Comparison of ENCODE assay signal across 9 mouse cellular contexts in genomic region chr8:124653568-124654475, GRCm38 (mm10). TPM values are rescaled to one million over a fixed set of nuclear protein-coding genes. Genes with fewer than 3 reads are reported as not detected.
A peak's percentile ranks its signal among the peaks of the same experiment; 100 is the strongest.
DNase-seq lines count a peak whose midpoint lies in the region; ATAC-seq and TF ChIP-seq lines count a peak whose summit lies in the region.
"Had no signal": no experiment of that assay in that cellular context is flagged by ENCODE, and none has a peak within 500 bp of the region (broad histone marks: within the 10 kb centered on the region; RNA-seq: fewer than 3 reads in every experiment).

No protein-coding gene starts in this region.

- peak overlapping the region; percentile 6 for H3K9ac ChIP-seq in heart, embryonic 11.5 days (ENCODE audit: low read depth, low read length)

- WGBS in heart, embryonic 11.5 days (ENCODE audit: insufficient replicate concordance): 38% methylated on average over 28 of the region's 28 CpGs
- WGBS in spleen, adult 2 months: 92% methylated on average over 28 of the region's 28 CpGs

- no peak for ATAC-seq in heart, embryonic 11.5 days (replicated peaks; ENCODE audit: insufficient number of reproducible peaks, low FRiP score, low TSS enrichment)

- H3K27ac ChIP-seq in heart, embryonic 11.5 days (ENCODE audit: low read depth, low read length): peak overlapping the region; percentile 78
- 0 out of 2 replicates have a peak overlapping the region, but pooled peaks have one; percentile 36 for H3K27ac ChIP-seq in spleen, adult 2 months (ENCODE audit: insufficient read depth, low read length)

- no peaks in the 10 kb centered on the region for H3K9me3 ChIP-seq in heart, embryonic 11.5 days (replicated peaks; ENCODE audit: control insufficient read depth, low read length)

- TF ChIP-seq POLR2A in spleen, adult 2 months (IDR thresholded peaks at IDR 0.05; ENCODE audit: low read depth, low read length): no peak

- H3K4me2 ChIP-seq in heart, embryonic 11.5 days: peak overlapping the region; percentile 22

- peaks cover 75% of the 10 kb centered on the region for H3K4me1 ChIP-seq in heart, embryonic 11.5 days (ENCODE audit: control insufficient read depth, insufficient read depth, low read length)
- no peaks in the 10 kb centered on the region for H3K4me1 ChIP-seq in spleen, adult 2 months (ENCODE audit: control insufficient read depth, insufficient read depth, insufficient read length)

- no peak for TF ChIP-seq CTCF in spleen, adult 2 months (IDR thresholded peaks at IDR 0.05; ENCODE audit: extremely low read depth, insufficient read depth, insufficient read length, insufficient replicate concordance)

- H3K36me3 ChIP-seq in heart, embryonic 11.5 days (ENCODE audit: control insufficient read depth, insufficient read depth, low read length): peaks cover 9% of the 10 kb centered on the region
- peaks cover 2% of the 10 kb centered on the region; the same call in 1 of the 2 replicates for H3K36me3 ChIP-seq in spleen, adult 2 months (ENCODE audit: control insufficient read depth, insufficient read depth, low read length)

- DNase-seq in heart, adult 8-10 months (ENCODE audit: low spot score): no peak
- no peak for DNase-seq in spleen, adult 2 months (ENCODE audit: low read depth in 1 of 2, low spot score in 2 of 2)
- no peak for DNase-seq in spleen, postnatal 36 days (ENCODE audit: low spot score in 2 of 2)
- peak; percentile 57 to 67 for DNase-seq in kidney, postnatal 4 days
- DNase-seq in cerebellum, postnatal 25 days: no peak
- no peak for DNase-seq in MN1 (ENCODE audit: low spot score)
- DNase-seq in layer of hippocampus, adult 9-10 months (ENCODE audit: low spot score): no peak
- DNase-seq: left cerebral cortex, postnatal 4 days had no signal

- H3K4me3 ChIP-seq in heart, embryonic 11.5 days (ENCODE audit: low read depth, low read length): no peak overlapping the region
- no peak overlapping the region for H3K4me3 ChIP-seq in spleen, adult 2 months (ENCODE audit: extremely low read depth, insufficient read depth, insufficient read length)

- H3K27me3 ChIP-seq in heart, embryonic 11.5 days (ENCODE audit: control insufficient read depth, insufficient read depth, low read length): no peaks in the 10 kb centered on the region
- no peaks in the 10 kb centered on the region for H3K27me3 ChIP-seq in spleen, adult 2 months (ENCODE audit: control insufficient read depth, insufficient read depth, low read length)

RNA-seq across cellular contexts. Expression of gene 2310022B05Rik, which starts 9.3 kb away (rescaled TPM):
- polyA plus RNA-seq in heart, embryonic 11.5 days (2014; fragmentation: Nextera tagmentation; extraction: Ambion mirVana): 38.4 and 42.9 TPM in 2 replicates
- 10 to 100 TPM; 42.8 to 61.1 (median 50.7) TPM for total RNA-seq in heart, adult 8-10 months (2022)
- polyA plus RNA-seq in spleen, adult 2 months (2012; rRNA removed): 31.6 and 40.7 TPM in 2 replicates

Comparison
In these comparisons a context has a peak if more than half of its experiments do, and no peak if none do; other contexts are left out.
1. DNase-seq: peak in kidney, postnatal 4 days (2 of 2); none in heart, adult 8-10 months (single experiment), spleen, adult 2 months (0 of 2), spleen, postnatal 36 days (0 of 2), cerebellum, postnatal 25 days (0 of 2), MN1 (single experiment) and layer of hippocampus, adult 9-10 months (single experiment).